Mouse (Mus musculus): Measurements from ENCODE around the gene Eif2ak1. TPM values are rescaled to one million over a fixed set of nuclear protein-coding genes. Genes with fewer than 3 reads are reported as not detected.

Gene Eif2ak1
- total RNA-seq, 2 experiments from 2014 or later: 22.7 to 34.2 TPM

DNA sequence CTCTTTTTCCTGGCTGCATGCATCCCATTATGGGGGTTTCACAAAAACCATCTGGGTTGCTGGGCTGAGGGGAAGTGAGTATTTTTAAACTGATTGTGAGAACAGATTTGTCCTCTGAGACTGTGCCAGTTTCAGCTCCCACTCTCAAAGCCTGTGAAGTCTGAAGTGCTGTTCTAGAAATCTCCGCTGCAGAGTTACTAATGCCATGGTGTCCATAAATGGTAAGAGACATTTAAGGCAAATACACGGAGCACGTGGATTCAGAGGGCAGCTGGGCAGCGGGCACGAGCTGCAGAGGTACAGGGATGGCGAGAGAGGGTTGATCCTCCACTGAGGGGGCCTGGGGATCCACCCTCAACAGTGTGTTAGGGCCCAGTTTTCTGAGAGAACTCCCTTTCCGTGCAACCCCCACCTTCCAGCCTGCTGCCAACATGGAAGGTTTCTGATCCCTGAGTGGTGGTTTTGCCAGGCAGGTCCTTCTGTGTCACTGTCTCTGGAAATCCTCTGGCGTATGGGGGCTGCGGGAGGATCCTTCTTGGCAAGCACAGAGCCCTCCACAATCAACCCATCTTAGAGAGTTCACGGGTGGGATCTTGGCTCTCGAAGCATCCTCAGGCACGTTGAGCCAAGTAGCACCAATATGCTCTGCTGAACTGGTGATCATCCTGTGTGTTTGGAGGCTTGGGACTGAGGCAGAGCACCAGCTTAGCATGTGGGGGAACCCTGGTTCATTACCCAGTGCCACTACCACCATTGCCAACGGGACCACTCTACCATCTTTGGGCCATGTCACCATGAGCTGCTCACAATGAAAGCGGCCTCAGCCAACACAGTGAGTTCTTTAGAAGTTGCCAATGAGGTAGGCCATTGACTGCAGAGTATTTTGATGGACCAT lies 125.9 kb downstream of the Eif2ak1 start:
- ATAC-seq (replicated peaks; ENCODE audit: poor library complexity): no peak

DNA sequence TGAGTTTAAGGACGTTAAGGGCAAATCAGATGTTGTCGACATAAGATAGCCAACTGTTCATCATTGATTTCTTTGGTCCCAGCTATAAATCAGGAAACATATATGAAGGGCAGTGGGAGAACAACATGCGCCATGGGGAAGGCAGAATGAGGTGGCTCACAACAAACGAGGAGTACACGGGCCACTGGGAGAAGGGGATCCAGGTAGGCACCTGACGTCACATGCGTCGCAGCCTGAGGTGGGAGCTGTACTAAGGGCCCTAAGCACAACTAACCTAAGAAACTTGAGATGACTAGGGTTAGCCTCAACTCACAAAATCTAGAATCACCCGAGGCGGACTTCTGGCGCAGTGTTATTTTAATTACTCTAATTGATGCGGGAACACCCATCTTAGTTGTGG lies 130.8 kb downstream of the Eif2ak1 start:
- ATAC-seq (replicated peaks; ENCODE audit: poor library complexity): no peak

DNA sequence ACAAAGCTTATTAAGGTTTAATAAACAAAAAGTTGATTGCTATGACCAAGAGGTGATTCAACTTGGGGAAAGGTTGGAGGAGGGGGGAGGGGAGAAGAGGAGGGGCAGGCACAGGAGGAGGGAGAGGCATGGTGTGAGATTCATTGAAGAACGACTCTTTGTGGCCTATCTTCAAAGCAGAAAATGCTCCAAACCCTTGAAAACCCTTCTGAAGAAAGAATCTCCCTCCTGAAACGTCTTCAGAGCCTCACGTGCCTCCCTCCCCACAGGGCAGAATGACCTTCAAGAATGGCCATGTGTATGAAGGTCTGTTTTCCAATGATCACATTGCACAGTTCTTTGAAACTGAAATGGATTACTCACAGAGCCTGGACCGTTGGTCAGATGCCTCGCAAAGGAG lies 132.4 kb downstream of the Eif2ak1 start:
- no peak for ATAC-seq (replicated peaks; ENCODE audit: poor library complexity)

Other genes with a start within 250 kb of the Eif2ak1 start
- gene Cyth3, start 195.3 kb upstream of the Eif2ak1 start, total RNA-seq (2015): 10.4 and 15.7 TPM in 2 replicates
- 8.8 and 17.4 TPM in 2 replicates for gene Cyth3, start 195.3 kb upstream of the Eif2ak1 start, total RNA-seq (2017)
- 24.0 and 26.4 TPM in 2 replicates for gene Usp42, start 85.5 kb upstream of the Eif2ak1 start, total RNA-seq (2015)
- 10.0 and 12.5 TPM in 2 replicates for gene Usp42, start 85.5 kb upstream of the Eif2ak1 start, total RNA-seq (2017)
- not detected in 2 replicates for gene Ankrd61, start 79.9 kb downstream of the Eif2ak1 start, total RNA-seq (2015)
- gene Ankrd61, start 79.9 kb downstream of the Eif2ak1 start, total RNA-seq (2017): not detected in 2 replicates
- gene Aimp2, start 92.1 kb downstream of the Eif2ak1 start, total RNA-seq (2015): 62.4 and 71.2 TPM in 2 replicates
- gene Aimp2, start 92.1 kb downstream of the Eif2ak1 start, total RNA-seq (2017): 74.0 and 86.7 TPM in 2 replicates
- gene Pms2, start 92.2 kb downstream of the Eif2ak1 start, total RNA-seq (2015): 20.4 and 29.3 TPM in 2 replicates
- gene Pms2, start 92.2 kb downstream of the Eif2ak1 start, total RNA-seq (2017): 26.5 and 38.3 TPM in 2 replicates
- 1.2 and 1.5 TPM in 2 replicates for gene Gm42421, start 110.4 kb downstream of the Eif2ak1 start, total RNA-seq (2015)
- gene Gm42421, start 110.4 kb downstream of the Eif2ak1 start, total RNA-seq (2017): 0.64 TPM in 1 of 2 replicates, not detected in the other
- gene Rsph10b, start 115.2 kb downstream of the Eif2ak1 start, total RNA-seq (2015): 0.32 TPM in 1 of 2 replicates, not detected in the other
- gene Rsph10b, start 115.2 kb downstream of the Eif2ak1 start, total RNA-seq (2017): not detected in 2 replicates
- 100 and 105 TPM in 2 replicates for gene Ccz1, start 197.1 kb downstream of the Eif2ak1 start, total RNA-seq (2015)
- gene Ccz1, start 197.1 kb downstream of the Eif2ak1 start, total RNA-seq (2017): 120 and 133 TPM in 2 replicates
- not detected in 2 replicates for gene Ocm, start 208.9 kb downstream of the Eif2ak1 start, total RNA-seq (2015)
- gene Ocm, start 208.9 kb downstream of the Eif2ak1 start, total RNA-seq (2017): not detected in 2 replicates

Data from megakaryocyte progenitor cell, adult 5-6 weeks (primary cell).